Mouse (Mus musculus): ENCODE results near the gene Rpl19. TPM values are rescaled to one million over a fixed set of nuclear protein-coding genes. Genes with fewer than 3 reads are reported as not detected.
A peak's percentile ranks its signal among the peaks of the same experiment; 100 is the strongest.

Rpl19 gene
- total RNA-seq, 4 experiments from 2014 or later: 520 to 711 (median 600) TPM

DNA sequence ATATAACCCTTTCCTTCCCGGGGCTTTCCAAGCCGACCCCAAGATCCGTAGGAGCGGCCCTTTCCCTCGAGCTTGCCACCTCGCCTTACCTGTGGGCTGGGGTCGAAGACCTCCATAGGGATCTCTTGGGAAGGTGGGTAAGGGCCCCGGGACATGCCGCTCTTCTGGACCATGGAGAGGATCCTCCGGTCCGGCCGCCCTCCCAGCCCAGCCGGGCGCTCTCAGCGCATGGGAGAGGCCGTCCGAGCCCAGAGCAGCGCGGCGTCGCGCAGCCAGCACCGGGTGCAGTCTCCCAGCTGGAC is 4.3 kb upstream of the Rpl19 start:
- no peak for DNase-seq (ENCODE audit: low spot score in 2 of 2)

DNA sequence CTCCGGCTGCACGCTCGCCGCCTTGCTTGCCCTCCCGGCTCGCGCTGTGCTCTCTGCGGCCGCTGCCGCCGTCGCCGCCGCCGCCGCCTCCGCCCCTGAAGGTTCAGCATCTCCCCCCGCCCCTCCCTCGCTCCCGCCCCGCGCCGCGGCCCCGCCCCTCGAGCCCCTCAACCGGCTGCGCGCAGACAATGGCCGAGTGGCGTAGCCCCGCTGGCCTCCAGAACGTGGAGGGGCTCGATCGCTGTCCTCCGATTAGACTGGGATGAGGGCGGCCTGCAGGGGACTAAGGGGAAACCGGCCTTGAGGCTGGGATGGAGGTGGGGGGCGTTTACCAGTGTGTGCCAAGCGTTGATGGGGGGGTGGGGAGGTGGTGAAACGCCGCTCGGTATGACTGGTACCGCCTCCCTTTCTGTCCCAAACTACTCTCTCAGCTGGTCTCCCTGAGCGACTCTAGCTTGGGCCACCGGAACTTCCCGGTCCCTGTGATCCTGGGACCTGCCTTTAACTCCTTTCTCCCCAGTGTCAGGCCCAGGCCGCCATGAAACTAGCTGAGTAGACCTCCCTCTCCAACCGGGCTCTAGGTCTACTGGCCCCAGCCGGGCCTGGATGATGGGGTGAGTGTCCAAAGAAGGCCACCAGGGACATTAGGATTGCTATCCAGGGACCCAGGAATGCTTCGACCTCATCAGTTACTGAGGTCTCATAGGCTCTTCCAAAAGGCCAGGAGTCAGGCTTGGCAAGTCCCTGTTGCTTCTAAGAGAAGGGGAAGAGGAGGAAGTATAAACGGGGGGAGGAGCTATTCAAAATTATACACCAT is 3.7 kb upstream of the Rpl19 start, which contains the start of gene Cacnb1:
TSS of gene Cacnb1 (minus strand) at position 480 of the 817 bp plus-strand sequence.
- no peak for DNase-seq (ENCODE audit: low spot score in 2 of 2)

DNA sequence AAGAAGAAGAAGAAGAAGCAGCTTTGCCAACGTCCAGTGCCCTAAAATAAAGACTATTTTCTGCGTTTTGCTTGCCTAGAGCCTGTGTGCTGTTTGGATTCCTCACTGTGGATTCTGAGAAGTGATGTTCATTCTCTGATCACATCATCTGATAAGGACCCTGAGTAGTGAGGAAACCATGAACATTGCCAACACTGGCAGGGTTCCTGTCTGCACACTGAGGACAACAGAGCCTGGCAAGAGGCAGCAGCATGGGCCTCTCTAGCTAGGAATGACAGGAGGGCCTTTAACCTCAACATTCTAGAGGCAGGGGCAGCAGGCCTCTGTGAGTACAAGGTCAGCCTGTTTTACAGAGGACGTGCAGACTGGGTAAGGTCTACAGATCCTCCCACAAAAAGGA is 2.0 kb upstream of the Rpl19 start:
- DNase-seq (ENCODE audit: low spot score in 2 of 2): no peak

DNA sequence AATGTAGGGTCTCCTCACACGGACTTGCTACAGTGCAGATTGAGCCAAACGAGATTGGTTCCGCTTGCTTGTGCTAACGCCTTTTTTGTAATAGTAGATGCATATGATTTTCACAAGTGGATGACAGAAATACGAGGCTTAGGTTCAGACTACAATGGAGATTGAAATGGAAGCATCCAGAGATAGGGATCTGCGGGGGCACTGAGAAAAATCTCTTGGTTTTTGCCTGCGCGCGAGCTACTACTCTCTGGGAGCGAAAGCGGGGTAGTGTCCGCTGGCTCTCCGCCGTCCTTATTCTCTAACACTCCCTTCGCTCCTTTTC is 301 bp upstream of the Rpl19 start:
- no peak for DNase-seq (ENCODE audit: low spot score in 2 of 2)

DNA sequence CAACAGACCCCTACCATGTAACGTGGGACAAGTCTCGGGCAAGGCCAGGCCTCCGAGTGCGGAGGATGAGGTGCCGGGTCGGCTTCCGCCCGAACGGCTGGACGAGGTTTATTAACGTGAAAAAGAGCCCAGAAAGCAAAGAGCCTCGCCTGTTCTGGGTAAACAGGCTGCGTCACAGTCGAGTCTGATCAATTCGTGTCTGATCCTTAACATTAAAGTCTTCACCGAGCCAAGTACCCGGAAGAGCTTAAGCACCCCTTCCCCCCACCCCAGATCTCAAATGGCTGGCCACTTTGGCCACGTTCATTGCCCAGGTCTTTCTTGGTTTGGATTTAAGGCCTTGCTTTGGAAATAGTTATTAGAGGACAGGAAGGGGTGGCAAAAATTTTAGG is 783 bp downstream of the Rpl19 start:
- DNase-seq (ENCODE audit: low spot score in 2 of 2): no peak

DNA sequence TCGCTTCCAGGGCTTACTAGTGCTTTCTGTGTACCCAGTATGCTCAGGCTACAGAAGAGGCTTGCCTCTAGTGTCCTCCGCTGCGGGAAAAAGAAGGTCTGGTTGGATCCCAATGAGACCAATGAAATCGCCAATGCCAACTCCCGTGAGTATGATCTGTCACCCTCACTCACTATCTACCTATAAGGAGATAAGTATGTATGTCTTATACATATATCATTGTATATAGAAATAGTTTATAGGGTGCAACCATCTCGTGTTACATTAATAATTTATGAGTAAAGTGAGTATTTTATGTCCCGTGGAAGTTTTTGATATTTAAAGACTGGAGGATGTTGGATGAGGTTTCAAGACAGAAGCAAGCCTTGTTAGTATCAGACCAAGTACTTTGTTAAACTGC is 1.3 kb downstream of the Rpl19 start:
- DNase-seq (ENCODE audit: low spot score in 2 of 2): no peak

DNA sequence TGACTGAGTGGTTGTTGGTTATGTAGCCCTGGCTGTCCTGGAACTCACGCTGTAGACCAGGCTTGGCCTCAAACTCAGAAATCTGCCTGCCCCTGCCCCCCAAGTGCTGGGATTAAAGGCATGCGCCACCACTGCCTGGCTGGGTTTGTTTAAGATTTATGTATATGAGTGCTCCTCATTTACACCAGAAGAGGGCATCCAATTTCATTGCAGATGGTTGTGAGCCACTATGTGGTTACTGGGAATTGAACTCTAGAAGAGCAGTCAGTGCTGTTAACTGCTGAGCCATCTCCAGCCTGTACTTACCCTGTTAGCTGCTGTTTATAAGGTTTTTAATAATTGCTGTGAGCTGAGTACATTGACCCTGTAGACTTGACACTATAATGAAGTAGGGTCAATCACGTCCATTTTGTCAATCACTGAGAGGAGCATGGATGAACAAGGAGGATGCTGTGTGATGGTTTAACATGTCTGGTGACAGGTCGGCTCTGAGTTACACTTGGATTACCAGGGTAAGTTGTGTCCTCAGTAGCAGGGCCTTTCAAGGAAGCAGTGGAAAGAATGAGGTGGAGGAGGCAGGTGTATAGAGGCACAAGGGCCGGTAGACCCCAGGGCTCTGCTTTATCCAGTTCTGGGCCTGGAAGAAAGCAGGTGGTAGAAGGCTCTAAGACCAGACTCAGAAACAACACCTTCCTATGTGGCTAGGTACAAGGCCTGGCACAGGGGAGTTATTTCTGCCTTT is 4.4 kb downstream of the Rpl19 start:
- DNase-seq (ENCODE audit: low spot score in 2 of 2): no peak

DNA sequence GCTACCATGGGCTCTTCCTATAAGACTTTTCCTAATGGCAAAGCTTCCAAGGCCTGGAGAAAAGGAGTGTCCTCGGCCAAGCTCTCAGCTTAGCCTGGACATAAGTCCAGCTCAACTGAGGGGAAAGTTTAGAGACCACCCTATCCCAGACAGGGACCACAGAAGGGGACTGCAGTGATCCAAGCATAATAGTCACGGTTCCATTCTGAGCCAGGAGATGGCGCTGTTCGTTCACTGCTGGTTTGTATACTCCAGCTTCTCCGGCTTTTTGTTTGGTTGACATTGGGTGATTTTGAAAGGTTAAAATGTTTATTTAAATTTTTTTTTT is 4.9 kb downstream of the Rpl19 start:
- peak in 1 of 2 experiments; percentile 87 for DNase-seq (ENCODE audit: low spot score in 2 of 2)

DNA sequence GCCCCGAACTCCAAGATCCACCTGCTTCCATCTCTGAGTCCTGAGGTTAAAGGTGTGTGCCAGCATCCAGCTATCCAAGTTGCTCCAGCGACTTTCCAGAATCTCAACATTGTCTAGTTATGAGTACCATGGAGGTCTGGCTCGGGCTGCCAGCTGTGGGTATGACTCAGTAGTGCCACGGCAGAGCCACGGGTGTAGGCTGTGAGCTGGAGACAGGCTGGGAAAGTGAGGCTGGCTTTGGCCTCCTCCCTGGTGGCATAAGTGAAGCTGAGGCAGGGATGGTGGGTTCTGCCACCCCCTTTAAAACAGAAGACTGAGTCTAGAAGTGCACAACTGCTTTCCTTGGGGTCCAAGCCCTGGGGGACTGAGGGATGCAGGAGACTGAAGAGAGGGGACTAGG is 7.6 kb downstream of the Rpl19 start:
- DNase-seq (ENCODE audit: low spot score in 2 of 2): no peak

DNA sequence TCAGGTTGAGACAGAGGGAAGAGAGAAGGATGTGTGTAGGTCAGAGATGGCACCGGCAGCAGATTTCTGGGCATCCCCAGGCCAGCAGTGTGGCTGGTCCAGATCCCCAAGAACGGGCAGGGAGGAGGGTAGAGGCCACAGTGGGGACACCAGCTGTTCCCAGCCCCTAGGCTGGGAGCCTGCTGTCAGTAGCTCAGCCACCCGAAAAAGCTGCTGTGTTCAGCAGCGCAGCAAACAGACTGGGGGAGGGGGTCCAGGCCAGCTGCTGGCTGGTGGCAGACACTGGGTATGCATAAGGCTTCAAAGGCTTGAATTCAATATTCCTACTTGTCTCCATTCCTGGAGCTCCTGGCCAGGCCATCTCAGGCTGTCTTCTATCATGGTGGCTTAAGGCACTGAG is 8.3 kb downstream of the Rpl19 start:
- DNase-seq (ENCODE audit: low spot score in 2 of 2): no peak

DNA sequence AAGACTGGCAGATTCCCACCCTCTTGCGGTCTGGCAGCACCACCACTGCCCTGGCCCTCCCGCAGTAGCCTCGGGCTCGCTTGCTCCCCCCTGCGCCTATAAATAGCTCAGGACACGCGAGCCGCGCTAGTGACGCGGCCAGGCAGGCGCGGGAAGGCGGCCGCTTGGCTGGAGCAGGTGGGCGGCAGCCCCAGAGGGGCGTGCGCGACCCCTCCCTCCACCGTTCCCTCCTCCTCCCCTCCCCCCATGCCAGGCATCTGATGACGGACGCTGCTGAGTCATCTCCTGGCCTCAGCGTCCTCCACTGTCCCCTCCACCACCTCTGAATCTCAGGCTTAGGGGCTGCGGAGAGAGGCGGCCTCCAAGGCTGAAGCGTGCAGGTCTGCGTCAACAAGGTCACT is 9.5 kb downstream of the Rpl19 start:
- peak in 1 of 2 experiments; percentile 36 for DNase-seq (ENCODE audit: low spot score in 2 of 2)

DNA sequence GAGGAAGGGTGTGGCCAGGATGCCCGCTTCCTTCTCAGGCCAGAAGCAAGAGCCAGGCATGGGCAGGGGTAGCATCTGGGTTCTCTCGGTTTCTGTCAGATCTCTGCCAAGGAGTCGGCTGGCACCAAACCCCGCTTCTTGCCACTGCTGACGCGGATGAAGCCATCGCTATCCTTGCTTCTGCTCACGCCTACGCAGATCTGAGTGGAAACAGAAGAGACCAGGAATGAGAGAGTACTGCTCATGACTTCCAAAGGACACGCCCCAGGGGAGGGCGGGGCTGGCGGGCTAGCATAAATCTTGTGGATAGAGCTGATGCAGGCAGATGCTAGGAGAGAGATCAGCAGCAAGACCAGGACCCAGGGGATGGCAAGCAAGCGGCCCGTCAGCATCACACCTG is 11.4 kb downstream of the Rpl19 start:
- peak; percentile 51 to 54 for DNase-seq (ENCODE audit: low spot score in 2 of 2)

DNA sequence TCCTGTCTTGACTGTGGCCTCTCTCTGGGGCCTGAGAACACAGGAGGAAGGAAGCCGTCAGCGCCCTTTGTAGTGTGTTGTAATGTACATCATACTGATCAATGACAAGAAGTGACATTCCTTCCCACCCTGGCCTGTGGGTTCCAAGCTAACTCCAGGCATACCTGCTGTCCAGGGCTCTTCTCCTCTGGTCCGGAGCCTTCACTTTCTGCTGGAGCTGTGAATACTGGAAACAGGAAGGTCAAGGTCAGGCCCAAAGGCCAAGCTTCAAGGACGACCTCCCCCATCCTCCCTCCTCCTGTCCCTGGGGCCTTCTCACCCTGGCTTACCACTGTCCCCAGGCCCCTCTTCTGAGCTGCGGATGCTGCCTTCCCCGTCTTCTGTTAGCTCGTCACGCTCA is 14.5 kb downstream of the Rpl19 start:
- DNase-seq (ENCODE audit: low spot score in 2 of 2): no peak

DNA sequence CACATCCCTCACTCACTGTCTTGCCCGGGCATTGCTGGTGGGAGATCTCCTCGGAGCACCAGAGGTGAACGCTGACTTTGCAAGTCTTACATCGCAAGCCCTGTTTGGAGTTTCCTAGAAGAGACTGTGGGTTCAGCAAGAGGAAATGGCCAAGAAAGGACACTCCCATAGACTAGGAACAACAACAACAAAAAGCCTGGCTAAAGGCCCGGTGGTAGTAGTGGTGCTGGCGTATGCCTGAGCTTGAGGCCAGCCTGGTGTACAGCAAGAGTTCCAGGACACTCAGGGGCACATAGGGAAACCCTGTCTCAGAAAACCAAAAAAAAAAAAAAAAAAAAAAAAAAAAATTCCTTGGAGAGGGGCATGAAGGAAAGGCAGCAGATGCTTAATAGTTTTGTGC is 16.2 kb downstream of the Rpl19 start:
- DNase-seq (ENCODE audit: low spot score in 2 of 2): no peak

DNA sequence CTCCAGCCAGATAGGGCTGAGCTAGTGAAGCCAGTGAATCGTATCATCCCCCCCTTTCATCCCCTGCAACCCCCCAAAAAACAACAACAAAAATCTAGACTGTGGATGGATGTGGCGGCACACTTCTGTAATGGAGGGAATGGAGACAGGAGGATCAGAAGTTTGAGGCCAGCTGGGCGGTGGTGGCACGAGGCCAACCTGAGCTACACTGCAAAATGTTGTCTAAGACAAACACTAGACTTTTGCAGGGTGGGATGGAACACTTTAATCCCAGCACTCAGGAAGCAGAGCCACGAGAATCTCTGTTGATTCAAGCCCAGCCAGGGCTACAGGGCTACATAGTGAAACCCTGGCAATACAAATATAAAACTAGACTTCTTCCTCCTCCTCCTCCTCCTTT is 17.6 kb downstream of the Rpl19 start:
- no peak for DNase-seq (ENCODE audit: low spot score in 2 of 2)

DNA sequence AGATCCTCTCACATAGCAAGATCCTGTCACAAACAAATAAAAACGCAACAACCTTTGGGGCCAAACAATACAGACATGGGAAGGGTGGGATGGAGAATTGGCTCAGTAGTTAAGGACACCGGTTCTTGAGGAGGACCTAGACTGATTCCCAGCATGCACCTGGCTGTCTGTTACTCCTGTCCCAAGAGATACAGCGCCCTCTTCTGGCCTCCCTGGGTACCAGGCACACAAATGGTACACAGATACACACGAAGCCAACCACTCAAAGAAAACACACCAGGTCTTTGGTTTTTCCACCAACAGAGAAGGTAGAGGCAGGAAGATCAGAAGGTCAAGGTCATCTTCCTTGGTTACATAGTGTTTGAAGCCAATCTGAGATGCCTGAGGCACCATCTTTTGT is 19.1 kb downstream of the Rpl19 start:
- no peak for DNase-seq (ENCODE audit: low spot score in 2 of 2)

DNA sequence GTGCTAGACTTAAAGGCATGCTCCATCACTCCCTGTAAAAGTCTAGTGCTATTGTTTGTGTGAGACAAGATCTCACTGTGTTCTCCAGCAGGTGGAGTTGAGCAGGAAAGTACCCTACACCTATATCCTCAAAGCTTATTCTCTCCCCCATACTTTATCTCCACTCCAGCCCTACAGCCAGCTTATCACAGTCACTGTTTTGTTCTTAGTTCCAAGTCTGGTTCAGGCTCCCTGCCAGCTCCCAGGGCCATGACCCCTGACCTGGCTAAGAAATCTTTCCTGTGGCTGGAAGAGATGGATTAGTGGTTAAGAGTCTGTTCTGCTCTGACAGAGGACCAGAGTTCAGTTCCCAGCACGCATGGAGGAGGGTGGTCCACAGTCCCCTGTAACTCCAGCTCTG is 20.0 kb downstream of the Rpl19 start:
- DNase-seq (ENCODE audit: low spot score in 2 of 2): no peak

DNA sequence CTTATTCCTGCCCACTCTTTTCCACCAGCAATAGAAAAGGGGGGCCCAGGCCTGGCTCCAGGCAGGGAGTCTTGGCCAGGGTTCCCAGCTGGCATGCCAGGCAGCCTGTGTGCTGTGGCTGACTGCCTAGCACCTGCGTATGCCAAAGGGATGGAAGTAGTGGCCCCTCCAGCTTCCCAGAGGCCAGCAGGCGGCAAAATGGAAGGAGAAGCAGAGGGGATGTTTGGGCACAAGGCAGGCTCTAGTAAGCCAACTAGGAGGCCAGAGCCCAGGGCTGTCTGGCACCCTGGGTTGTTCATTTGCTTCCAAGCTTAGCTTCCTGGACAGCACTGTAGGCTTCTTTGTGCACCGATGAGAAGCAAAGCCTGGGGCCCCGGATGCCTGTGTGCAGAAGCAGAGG is 21.2 kb downstream of the Rpl19 start:
- peak in 1 of 2 experiments; percentile 57 for DNase-seq (ENCODE audit: low spot score in 2 of 2)

DNA sequence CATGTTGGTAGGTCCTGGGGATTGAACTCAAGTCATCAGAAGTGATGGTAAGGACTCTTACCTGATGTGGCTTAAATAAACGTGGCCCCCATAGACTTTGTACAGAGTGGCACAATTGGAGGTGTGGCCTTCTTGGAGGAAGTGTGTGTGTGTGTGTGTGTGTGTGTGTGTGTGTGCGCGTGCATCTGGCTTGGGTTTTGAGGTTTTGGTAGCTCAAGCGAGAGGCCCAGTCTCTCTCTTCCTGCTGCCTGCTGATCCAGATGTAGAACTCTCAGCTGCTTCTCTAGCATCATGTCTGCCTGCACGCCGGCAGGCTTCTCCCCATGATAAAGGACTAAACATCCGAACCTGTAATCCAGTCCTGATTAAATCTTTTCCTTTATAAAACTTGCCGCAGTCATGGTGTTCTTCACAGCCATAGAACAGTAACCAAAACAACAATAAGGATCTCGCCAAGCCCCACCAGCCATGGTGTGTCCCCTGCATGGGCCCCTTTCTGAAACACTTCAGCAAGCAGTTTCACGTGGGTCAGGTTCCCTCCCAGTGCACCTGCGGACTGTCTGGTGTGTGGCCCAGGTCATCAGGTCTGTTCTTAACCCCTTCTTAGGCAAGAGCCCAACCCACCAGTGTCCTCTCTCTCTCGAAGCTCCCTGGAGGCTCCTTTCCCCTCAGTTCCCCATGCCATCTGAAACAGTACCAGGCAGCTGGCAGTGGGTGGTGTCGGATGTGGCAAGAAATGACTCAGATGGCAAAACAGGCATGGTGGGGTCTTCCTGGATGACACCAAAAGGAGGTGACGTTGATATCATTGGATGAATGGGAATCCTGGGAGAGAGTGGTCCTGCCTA is 23.4 kb downstream of the Rpl19 start:
- DNase-seq (ENCODE audit: low spot score in 2 of 2): no peak

DNA sequence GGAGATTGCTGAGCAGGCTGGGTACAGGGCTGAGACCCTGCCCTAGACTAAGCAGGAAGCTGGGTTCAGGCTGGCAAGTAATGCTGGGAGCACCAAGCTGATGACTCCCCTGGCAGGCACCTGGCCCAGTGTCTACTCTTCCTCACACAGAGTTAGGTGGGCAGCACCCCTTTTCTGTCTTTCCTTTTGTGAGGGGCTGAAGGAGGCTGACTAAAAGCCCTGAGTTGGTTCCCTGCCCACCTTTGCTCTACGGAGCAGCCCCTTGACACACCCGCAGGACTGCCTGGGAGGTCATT is 24.0 kb downstream of the Rpl19 start:
- DNase-seq (ENCODE audit: low spot score in 2 of 2): no peak

DNA sequence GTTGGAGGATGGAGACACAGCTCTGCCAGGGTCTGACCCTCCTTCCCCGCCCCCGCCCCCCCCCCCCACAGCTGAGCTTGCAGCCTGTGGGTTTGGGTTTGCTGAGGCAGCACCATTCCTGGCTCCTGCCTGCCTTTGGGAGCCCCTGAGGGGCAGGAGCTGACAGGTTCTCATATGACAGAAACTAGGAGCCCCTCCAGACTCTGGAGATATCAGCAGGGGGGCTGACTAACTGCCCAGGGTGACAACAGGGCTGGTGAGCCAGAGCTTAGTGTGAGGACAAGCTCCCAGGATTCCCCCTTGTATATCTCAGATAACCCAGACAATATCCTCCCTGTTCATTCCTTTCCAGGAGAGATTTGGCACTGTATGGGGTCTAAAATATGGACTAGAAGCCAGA is 24.4 kb downstream of the Rpl19 start:
- DNase-seq (ENCODE audit: low spot score in 2 of 2): no peak

DNA sequence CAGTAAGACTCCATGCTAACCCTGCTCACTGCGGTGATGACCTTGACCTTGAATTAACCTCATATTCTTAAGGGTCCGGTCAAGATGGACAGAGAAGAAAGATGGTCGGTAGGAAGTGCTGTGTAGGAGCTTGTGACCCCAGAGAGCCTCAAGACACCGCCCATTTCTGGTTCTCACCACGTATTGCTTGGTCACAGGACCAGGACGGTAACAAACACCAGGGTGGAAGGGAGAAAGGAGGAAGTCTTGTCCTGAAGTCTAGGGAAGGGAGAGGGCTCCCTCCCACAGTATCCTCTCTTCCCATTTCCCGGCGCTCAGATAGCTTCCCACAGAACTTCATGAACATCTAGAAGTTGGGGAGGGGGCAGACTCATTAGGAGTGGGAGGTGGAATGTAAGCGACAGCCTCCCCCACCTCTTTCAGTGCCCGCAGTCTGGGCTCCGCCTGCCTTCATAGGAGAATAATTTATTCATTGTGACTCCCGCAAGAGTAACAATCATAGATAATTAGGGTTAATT is 25.2 kb downstream of the Rpl19 start:
- no peak for DNase-seq (ENCODE audit: low spot score in 2 of 2)

Data from layer of hippocampus, adult 8-10 months (tissue).